Mouse (Mus musculus): ENCODE measurements around the gene Ccdc9b. TPM values are rescaled to one million over a fixed set of nuclear protein-coding genes. Genes with fewer than 3 reads are reported as not detected.
A peak's percentile ranks its signal among the peaks of the same experiment; 100 is the strongest.

Ccdc9b gene
- polyA plus RNA-seq, 1 experiment from 2014 or later = 0.77 TPM

DNA sequence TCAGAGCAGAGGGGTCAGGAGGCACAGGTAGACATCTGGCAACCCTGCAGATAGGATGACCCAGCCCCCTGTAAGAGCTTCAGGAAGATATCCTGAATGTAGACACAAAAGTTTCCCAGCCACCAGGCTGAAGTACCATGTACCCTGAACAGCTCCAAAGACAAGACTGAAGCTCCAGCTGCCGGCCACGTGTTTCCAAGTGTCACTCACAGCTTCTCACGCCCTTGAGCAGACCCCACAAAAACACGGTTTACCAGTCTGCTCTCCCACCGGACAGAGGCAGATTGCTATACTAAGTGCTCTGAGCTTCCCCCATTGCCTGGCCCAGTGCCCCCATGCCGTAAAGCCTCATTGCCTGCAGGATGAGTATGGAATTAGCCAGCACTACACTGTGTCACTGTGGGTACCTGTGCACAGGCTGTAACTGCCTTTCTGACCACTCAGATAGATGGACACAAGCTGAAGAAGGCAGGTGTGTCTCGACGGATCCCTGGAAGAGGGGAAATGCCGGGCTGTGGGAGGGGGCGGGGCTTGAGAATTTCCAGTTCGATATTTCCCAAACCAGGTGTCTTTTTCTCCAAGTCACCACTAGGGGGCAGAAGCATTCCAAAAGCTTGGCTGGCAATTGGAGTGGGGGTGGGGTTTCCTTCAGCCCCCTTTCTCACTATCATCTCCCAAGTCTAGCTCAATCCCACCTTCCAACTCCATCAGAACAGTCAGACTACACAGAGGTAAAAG lies 1.8 kb upstream of the Ccdc9b start:
- TF ChIP-seq CTCF (IDR thresholded peaks at IDR 0.05; ENCODE audit: low read depth) = peak; percentile 78

DNA sequence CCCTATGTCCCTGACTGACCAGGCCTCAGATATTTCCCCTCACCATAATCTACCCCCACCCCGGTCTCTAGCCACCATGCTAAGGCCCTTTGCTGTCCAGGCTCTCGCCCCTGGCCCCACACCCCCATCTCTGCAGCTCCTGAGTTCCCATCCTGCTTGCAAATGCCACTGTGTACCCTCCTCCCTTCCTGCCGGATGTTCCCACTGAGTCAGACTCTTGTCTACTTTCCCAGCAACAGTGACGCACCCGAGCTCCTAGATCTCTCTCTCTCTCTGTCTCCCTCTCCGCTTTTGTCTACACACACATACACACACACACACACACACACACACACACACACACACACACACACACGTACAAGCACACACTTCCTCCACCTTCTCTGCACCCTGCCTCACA lies 1.0 kb upstream of the Ccdc9b start:
- H3K9ac ChIP-seq (ENCODE audit: low read depth, low read length) = no peak overlapping the region
- no peaks in the 10 kb centered on the region for H3K36me3 ChIP-seq (ENCODE audit: control insufficient read depth, insufficient read depth)
- no peak for ATAC-seq
- peak overlapping the region; percentile 70; the same call in 1 of the 2 replicates for H3K27ac ChIP-seq (ENCODE audit: low read depth, low read length)
- H3K4me2 ChIP-seq (replicated peaks; ENCODE audit: low read depth) = no peak overlapping the region
- H3K9me3 ChIP-seq (ENCODE audit: control insufficient read depth) = no peaks in the 10 kb centered on the region
- no peak for TF ChIP-seq CTCF (IDR thresholded peaks at IDR 0.05; ENCODE audit: low read depth)
- 66% methylated on average over 7 of the region's 7 CpGs for WGBS
- peaks cover 23% of the 10 kb centered on the region; the same call in 1 of the 2 replicates for H3K4me1 ChIP-seq (replicated peaks; ENCODE audit: control insufficient read depth, insufficient read depth, low read length)
- H3K27me3 ChIP-seq (replicated peaks; ENCODE audit: control insufficient read depth, insufficient read depth, low read length) = no peaks in the 10 kb centered on the region
- no peak overlapping the region for H3K4me3 ChIP-seq (ENCODE audit: low read depth, low read length)

More for the DNA sequence above, 1.8 kb upstream of the Ccdc9b start:
- no peaks in the 10 kb centered on the region for H3K9me3 ChIP-seq (ENCODE audit: control insufficient read depth)
- no peak overlapping the region for H3K27ac ChIP-seq (ENCODE audit: low read depth, low read length)
- no peak overlapping the region for H3K4me2 ChIP-seq (replicated peaks; ENCODE audit: low read depth)
- peaks cover 22% of the 10 kb centered on the region; the same call in 1 of the 2 replicates for H3K4me1 ChIP-seq (replicated peaks; ENCODE audit: control insufficient read depth, insufficient read depth, low read length)
- H3K27me3 ChIP-seq (replicated peaks; ENCODE audit: control insufficient read depth, insufficient read depth, low read length) = no peaks in the 10 kb centered on the region
- WGBS = 28% methylated on average over 11 of the region's 11 CpGs
- H3K4me3 ChIP-seq (ENCODE audit: low read depth, low read length) = no peak overlapping the region
- no peak overlapping the region for H3K9ac ChIP-seq (ENCODE audit: low read depth, low read length)
- no peak for ATAC-seq
- no peaks in the 10 kb centered on the region for H3K36me3 ChIP-seq (ENCODE audit: control insufficient read depth, insufficient read depth)

DNA sequence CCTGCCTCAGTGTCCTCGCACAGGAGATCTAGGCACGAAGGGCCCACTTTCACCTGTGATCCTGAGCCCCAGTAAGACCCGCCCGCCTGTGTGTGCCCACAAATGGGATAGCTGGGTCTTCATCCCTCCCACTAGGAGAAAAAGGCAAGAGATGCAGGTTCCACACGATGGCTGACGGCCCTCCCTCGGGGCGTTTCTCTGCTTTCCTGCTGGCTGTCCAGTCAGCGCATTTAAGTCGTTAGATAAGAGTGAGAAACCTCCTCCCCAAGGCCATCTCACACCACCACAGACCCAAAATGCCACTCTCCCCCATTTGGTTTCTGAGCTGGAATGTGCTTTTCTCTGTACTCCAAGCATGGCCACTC lies 305 bp upstream of the Ccdc9b start:
- no peak for TF ChIP-seq CTCF (IDR thresholded peaks at IDR 0.05; ENCODE audit: low read depth)
- no peaks in the 10 kb centered on the region for H3K36me3 ChIP-seq (ENCODE audit: control insufficient read depth, insufficient read depth)
- H3K4me2 ChIP-seq (replicated peaks; ENCODE audit: low read depth) = peak overlapping the region; percentile 55
- H3K4me1 ChIP-seq (replicated peaks; ENCODE audit: control insufficient read depth, insufficient read depth, low read length) = peaks cover 23% of the 10 kb centered on the region; the same call in 1 of the 2 replicates
- no peak for ATAC-seq
- no peak overlapping the region for H3K9ac ChIP-seq (ENCODE audit: low read depth, low read length)
- peak overlapping the region; percentile 70 for H3K27ac ChIP-seq (ENCODE audit: low read depth, low read length)
- H3K4me3 ChIP-seq (ENCODE audit: low read depth, low read length) = peak overlapping the region; percentile 11
- H3K9me3 ChIP-seq (ENCODE audit: control insufficient read depth) = no peaks in the 10 kb centered on the region
- 10% methylated on average over 10 of the region's 10 CpGs for WGBS
- no peaks in the 10 kb centered on the region for H3K27me3 ChIP-seq (replicated peaks; ENCODE audit: control insufficient read depth, insufficient read depth, low read length)

DNA sequence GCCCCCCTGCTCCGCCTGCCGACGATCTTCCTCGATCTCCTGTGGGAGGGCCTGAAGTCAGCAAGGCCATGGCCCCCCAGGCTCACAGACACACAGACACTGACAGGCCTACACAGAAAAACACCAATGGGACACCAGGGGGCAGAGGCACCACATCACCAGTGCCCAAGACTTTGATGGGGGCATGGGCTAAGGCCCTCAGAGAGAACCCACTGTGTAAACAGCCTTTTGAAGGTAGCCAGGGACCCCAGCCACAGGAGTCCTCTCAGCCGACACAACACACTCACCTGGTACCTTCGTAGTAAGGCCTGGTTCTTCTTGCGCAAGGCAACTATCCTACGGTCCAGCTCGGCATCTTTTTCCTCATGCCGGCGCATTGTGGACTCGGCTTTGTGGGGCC lies 1.1 kb downstream of the Ccdc9b start:
- Histone ChIP-seq H3K9ac (ENCODE audit: low read depth, low read length) (no peak overlapping the region), H3K4me3 (ENCODE audit: low read depth, low read length) (no peak overlapping the region)

DNA sequence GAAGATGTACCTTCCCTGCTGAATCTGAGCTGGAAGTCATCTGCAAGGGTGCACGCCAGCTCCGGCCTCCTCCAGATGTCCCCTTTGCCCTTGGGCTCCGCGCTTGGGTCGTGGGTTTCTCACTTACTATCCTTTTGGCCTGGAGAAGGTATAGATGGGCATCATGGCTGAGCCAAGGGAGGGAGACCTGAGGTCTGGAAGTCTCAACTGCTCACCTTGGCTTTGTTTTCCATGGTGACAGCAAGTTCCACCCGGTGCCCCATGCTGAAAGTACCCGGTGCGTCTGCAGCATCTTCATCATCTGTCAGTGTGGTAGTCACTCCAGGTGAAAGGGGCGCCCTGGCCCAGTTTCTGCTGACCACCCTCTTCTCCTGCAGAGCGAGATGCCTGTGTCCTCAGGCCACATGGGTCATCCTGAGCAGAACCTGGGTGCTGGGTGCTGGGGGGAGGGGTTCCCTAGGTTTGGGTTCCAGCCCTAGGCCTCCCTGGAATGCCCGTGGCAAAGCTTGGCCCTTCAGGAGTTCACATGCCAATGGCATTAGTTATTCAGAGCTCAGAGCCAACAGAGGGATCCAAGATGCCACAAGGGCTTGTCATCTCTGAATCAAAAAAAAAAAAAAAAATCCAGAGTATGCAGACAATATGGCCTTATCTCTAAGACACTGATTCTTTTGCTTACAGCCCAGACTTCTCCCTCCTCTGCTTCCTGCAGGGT lies 2.0 kb downstream of the Ccdc9b start:
- no peak overlapping the region for H3K4me2 ChIP-seq (replicated peaks; ENCODE audit: low read depth)
- no peak overlapping the region for H3K27ac ChIP-seq (ENCODE audit: low read depth, low read length)
- H3K9ac ChIP-seq (ENCODE audit: low read depth, low read length) = no peak overlapping the region
- TF ChIP-seq CTCF (IDR thresholded peaks at IDR 0.05; ENCODE audit: low read depth) = no peak
- WGBS = 84% methylated on average over 11 of the region's 11 CpGs
- ATAC-seq = no peak
- H3K36me3 ChIP-seq (ENCODE audit: control insufficient read depth, insufficient read depth) = no peaks in the 10 kb centered on the region
- H3K9me3 ChIP-seq (ENCODE audit: control insufficient read depth) = no peaks in the 10 kb centered on the region
- no peaks in the 10 kb centered on the region for H3K27me3 ChIP-seq (replicated peaks; ENCODE audit: control insufficient read depth, insufficient read depth, low read length)
- peaks cover 23% of the 10 kb centered on the region; the same call in 1 of the 2 replicates for H3K4me1 ChIP-seq (replicated peaks; ENCODE audit: control insufficient read depth, insufficient read depth, low read length)
- no peak overlapping the region for H3K4me3 ChIP-seq (ENCODE audit: low read depth, low read length)

More for the DNA sequence above, 1.1 kb downstream of the Ccdc9b start:
- Histone ChIP-seq H3K4me2 (replicated peaks; ENCODE audit: low read depth) (peak overlapping the region; percentile 55), H3K27me3 (replicated peaks; ENCODE audit: control insufficient read depth, insufficient read depth, low read length) (no peaks in the 10 kb centered on the region), H3K36me3 (ENCODE audit: control insufficient read depth, insufficient read depth) (no peaks in the 10 kb centered on the region), H3K9me3 (ENCODE audit: control insufficient read depth) (no peaks in the 10 kb centered on the region), H3K4me1 (replicated peaks; ENCODE audit: control insufficient read depth, insufficient read depth, low read length) (peaks cover 23% of the 10 kb centered on the region; the same call in 1 of the 2 replicates), H3K27ac (ENCODE audit: low read depth, low read length) (0 out of 2 replicates have a peak overlapping the region, but pooled peaks have one; percentile 70)
- ATAC-seq = no peak
- WGBS = 80% methylated on average over 12 of the region's 12 CpGs
- TF ChIP-seq CTCF (IDR thresholded peaks at IDR 0.05; ENCODE audit: low read depth) = peak; percentile 49

DNA sequence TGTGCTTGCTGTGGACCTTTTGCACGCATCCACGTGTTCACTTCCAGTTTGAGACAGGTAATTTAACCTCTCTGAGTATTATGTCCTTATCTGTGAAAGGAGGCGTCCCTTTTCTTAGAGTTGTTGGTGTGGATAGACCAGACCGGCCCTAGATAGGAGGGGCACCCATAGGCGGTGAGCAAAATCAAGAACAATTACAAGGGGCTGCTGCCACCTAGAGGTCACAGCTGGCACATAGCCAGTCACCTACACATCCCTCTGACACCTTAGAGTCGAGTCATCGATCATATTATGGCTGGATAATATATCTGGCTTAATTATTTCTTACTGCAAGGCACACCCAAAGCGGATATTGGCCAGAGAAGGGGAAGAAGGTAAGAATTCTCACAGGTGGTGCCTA lies 2.6 kb downstream of the Ccdc9b start:
- TF ChIP-seq CTCF (IDR thresholded peaks at IDR 0.05; ENCODE audit: low read depth) = peak; percentile 86
- peak; percentile 72 for ATAC-seq
- 10% methylated on average over 8 of the region's 8 CpGs for WGBS
- Histone ChIP-seq H3K9ac (ENCODE audit: low read depth, low read length) (no peak overlapping the region), H3K4me1 (replicated peaks; ENCODE audit: control insufficient read depth, insufficient read depth, low read length) (peaks cover 18% of the 10 kb centered on the region; the same call in 1 of the 2 replicates), H3K27ac (ENCODE audit: low read depth, low read length) (no peak overlapping the region), H3K4me2 (replicated peaks; ENCODE audit: low read depth) (peak overlapping the region; percentile 41), H3K36me3 (ENCODE audit: control insufficient read depth, insufficient read depth) (no peaks in the 10 kb centered on the region), H3K27me3 (replicated peaks; ENCODE audit: control insufficient read depth, insufficient read depth, low read length) (no peaks in the 10 kb centered on the region), H3K9me3 (ENCODE audit: control insufficient read depth) (no peaks in the 10 kb centered on the region), H3K4me3 (ENCODE audit: low read depth, low read length) (no peak overlapping the region)

Data from intestine, postnatal 0 days (tissue).